Mouse (Mus musculus) heart, postnatal 0 days (tissue): ENCODE data around the gene Pitpnm2.

Source experiments
- CTCF ChIP-seq: IDR thresholded peaks from 2 replicates; pipeline ENCODE4 v1.5.1; 2016; ENCODE audit warnings: antibody characterized with exemption, control low read depth, low read depth
- EP300 ChIP-seq: IDR thresholded peaks from 2 replicates; pipeline ENCODE4 v1.6.1; 2016; ENCODE audit warnings: antibody characterized with exemption, low read depth

- TF ChIP-seq CTCF: no peak
- TF ChIP-seq EP300: no peak
Observed at GRCm38 (mm10) chr5:124216403-124216802, 33.2 kb downstream of the Pitpnm2 start.
